Mouse (Mus musculus) cerebellum, adult 2 months (tissue): Measurements from ENCODE around the gene Sept10. TPM values are rescaled to one million over a fixed set of nuclear protein-coding genes. Genes with fewer than 3 reads are reported as not detected.

Experiments used
- DNase-seq, 2 experiments: peaks; one replicate each; pipeline ENCODE4 v3.0.0; 2021
- H3K27ac ChIP-seq: fragments of 200-500 bp; 2 replicates; pipeline ENCODE4 v1.5.1; 2012; ENCODE audit warnings: low read length, control low read depth, inconsistent platforms; ENCODE audit not compliant: insufficient read depth
- H3K27me3 ChIP-seq: fragments of 200-500 bp; 2 replicates; pipeline ENCODE4 v1.6.1; 2012; ENCODE audit warnings: inconsistent platforms, mild to moderate bottlenecking, low read length, moderate library complexity; ENCODE audit not compliant: control insufficient read depth, insufficient read depth
- H3K4me1 ChIP-seq: fragments of 200-500 bp; 2 replicates; pipeline ENCODE4 v1.6.1; 2011; ENCODE audit warnings: low read length; ENCODE audit not compliant: control insufficient read depth, insufficient read depth
- H3K4me3 ChIP-seq: fragments of 200-500 bp; replicated peaks from 2 replicates; pipeline ENCODE3; 2011; ENCODE audit warnings: mild to moderate bottlenecking, low read depth, low read length, control low read depth; ENCODE audit not compliant: insufficient read depth
- CTCF ChIP-seq: fragments of 200-500 bp; IDR thresholded peaks from 2 replicates; pipeline ENCODE4 v1.5.1; 2011; ENCODE audit warnings: low read depth, mild to moderate bottlenecking, control low read depth, low read length, moderate library complexity, borderline replicate concordance; ENCODE audit not compliant: insufficient read depth
- POLR2A ChIP-seq: fragments of 200-500 bp; IDR thresholded peaks from 2 replicates; pipeline ENCODE4 v1.6.1; 2011; ENCODE audit warnings: low read length, control low read depth, borderline replicate concordance; ENCODE audit not compliant: insufficient read depth
- WGBS: fragments of 180-500 bp; shearing (Covaris S2); methylation state at CpG from one replicate; pipeline ENCODE4 v1.1.7; 2018; 5-methylcytosine and 5-hydroxymethylcytosine counted together
- polyA plus RNA-seq: library from polyadenylated mRNA; depleted of rRNA; stranded (reverse); fragments of >200 nt; gene quantifications from 2 replicates; pipeline ENCODE4 v1.2.3, GENCODE M21; 2012; rRNA removed

The Sept10 gene
- 8.5 and 8.6 TPM in 2 replicates for polyA plus RNA-seq

- no peaks in the 10 kb centered on the region for H3K27me3 ChIP-seq
- 0 out of 2 replicates have a peak, but pooled peaks cover 3% of the 10 kb centered on the region for H3K4me1 ChIP-seq
- peak; percentile 97 to 98 for DNase-seq
- H3K27ac ChIP-seq: peak within 1 kb of the TSS; percentile 58; the same call in 1 of the 2 replicates
- H3K4me3 ChIP-seq: peak within 1 kb of the TSS; percentile 76
- TF ChIP-seq CTCF: no peak
- TF ChIP-seq POLR2A: peak; percentile 81; the same call in 1 of the 2 replicates
- WGBS: under 1% methylated on average over 84 of the region's 84 CpGs
Observed at GRCm38 (mm10) chr10:59221473-59222270, at the start of gene Sept10, which contains the start of gene Sowahc. TSS of gene Sept10 (minus strand) at chr10:59221847. TSS of gene Sowahc (plus strand) at chr10:59221953.

GRCm38 (mm10) chr10:59268754-59269153 is 47.1 kb upstream of the Sept10 start:
- H3K27ac ChIP-seq: no peak overlapping the region
- WGBS: 57% methylated on average over 3 of the region's 3 CpGs
- H3K4me1 ChIP-seq: no peaks in the 10 kb centered on the region
- no peak for DNase-seq
- TF ChIP-seq CTCF (no peak), POLR2A (no peak)
- no peaks in the 10 kb centered on the region for H3K27me3 ChIP-seq
- no peak overlapping the region for H3K4me3 ChIP-seq

DNA sequence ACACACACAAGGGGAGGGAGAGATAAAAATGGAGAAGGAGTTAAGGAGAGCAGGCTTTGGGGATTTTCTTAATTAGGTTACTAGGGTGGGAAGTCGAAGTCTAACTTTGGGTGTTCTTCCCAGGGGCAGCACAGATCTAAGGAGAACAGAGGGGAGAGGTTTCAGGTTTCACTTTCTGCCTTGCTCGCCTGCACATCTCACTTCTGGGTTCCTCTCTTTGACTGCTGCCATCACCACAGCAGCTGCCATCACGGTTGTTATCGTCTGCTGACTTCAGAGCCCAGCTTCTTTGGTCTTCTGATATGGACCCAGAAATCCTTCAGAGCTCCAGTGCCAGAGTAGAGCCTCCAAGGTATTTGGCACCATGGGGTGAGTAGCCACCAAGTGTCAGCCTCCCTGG is 46.5 kb upstream of the Sept10 start:
- Histone ChIP-seq H3K4me1 (no peaks in the 10 kb centered on the region), H3K27me3 (no peaks in the 10 kb centered on the region), H3K27ac (no peak overlapping the region), H3K4me3 (no peak overlapping the region)
- WGBS: 42% methylated on average over 4 of the region's 4 CpGs
- TF ChIP-seq CTCF (no peak), POLR2A (no peak)
- no peak for DNase-seq

GRCm38 (mm10) chr10:59267275-59267674 is 45.6 kb upstream of the Sept10 start:
- Histone ChIP-seq H3K27ac (no peak overlapping the region), H3K27me3 (no peaks in the 10 kb centered on the region), H3K4me1 (no peaks in the 10 kb centered on the region), H3K4me3 (no peak overlapping the region)
- DNase-seq: no peak
- 97% methylated on average over 2 of the region's 2 CpGs for WGBS
- no peak for TF ChIP-seq POLR2A
- TF ChIP-seq CTCF: no peak

DNA sequence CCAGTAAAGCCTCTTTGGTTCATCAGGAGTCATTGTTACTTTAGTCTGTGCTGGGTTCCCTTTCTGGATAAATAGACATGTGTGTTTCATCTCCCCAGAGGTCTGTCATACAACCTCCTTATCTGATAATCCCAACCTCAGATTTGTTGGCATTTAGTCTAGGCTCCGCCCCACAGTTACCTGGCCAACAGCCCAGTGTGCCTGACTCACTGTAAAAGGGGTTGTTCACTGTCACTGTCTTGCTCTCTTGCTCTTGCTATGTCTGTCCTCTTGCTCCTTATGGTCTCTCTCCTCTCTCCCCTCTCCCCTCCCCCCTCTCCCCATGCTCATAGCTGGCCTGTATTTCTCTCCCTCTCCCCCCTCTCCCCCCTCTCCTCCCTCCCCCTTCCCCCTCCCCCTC is 44.5 kb upstream of the Sept10 start:
- Histone ChIP-seq H3K27me3 (no peaks in the 10 kb centered on the region), H3K27ac (no peak overlapping the region), H3K4me1 (no peaks in the 10 kb centered on the region), H3K4me3 (no peak overlapping the region)
- TF ChIP-seq POLR2A (no peak), CTCF (no peak)
- no peak for DNase-seq
- 47% methylated on average over 1 of the region's 1 CpGs for WGBS

GRCm38 (mm10) chr10:59265674-59266073 is 44.0 kb upstream of the Sept10 start:
- no peak for DNase-seq
- no peak for TF ChIP-seq POLR2A
- no peak for TF ChIP-seq CTCF
- 78% methylated on average over 4 of the region's 4 CpGs for WGBS
- H3K4me1 ChIP-seq: no peaks in the 10 kb centered on the region
- no peaks in the 10 kb centered on the region for H3K27me3 ChIP-seq
- H3K27ac ChIP-seq: no peak overlapping the region
- no peak overlapping the region for H3K4me3 ChIP-seq

DNA sequence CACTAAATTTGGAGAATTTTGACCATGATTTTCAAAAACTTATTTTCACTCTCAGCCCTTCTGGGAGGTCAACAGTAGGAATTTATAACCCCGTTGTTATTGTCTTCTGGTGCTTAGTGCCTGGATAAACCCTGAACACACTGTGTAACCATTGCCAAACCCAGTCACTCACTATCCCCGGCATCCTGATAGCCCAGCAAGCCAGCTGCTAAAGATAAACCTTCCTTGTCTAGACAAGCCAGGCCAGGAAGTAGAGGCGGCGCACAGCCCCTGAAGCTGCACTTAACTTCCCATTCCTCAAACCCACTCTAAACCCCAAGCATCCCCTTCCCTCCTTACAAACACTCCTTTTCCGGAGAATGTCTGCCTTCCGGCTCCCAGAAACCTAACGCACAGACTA is 43.4 kb upstream of the Sept10 start:
- 84% methylated on average over 7 of the region's 7 CpGs for WGBS

DNA sequence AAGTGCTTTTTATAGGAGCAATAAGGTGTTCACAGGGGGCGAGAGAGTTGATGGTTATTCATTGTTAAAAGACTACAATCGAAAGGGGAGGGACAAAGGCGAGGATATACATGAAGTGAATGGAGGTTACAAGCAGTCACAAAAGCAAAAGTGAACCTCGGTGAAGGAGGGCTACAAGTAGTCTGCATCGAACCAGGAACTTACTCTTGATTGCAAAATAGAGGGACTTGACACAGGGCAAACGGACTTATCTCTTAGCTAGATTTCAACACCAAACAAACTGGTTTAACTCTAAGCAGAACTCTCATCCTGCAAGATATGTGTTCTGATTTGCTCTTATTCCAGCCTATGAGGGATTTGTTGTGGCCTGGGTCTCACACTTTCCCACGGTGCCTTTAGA is 41.3 kb upstream of the Sept10 start:
- DNase-seq: no peak
- no peaks in the 10 kb centered on the region for H3K4me1 ChIP-seq
- no peak overlapping the region for H3K27ac ChIP-seq
- H3K27me3 ChIP-seq: no peaks in the 10 kb centered on the region
- TF ChIP-seq POLR2A (no peak), CTCF (no peak)
- WGBS: 70% methylated on average over 7 of the region's 7 CpGs
- H3K4me3 ChIP-seq: no peak overlapping the region

More for the DNA sequence above, 43.4 kb upstream of the Sept10 start:
- no peak for TF ChIP-seq CTCF
- no peak for TF ChIP-seq POLR2A
- no peaks in the 10 kb centered on the region for H3K4me1 ChIP-seq
- no peak overlapping the region for H3K4me3 ChIP-seq
- DNase-seq: no peak
- no peaks in the 10 kb centered on the region for H3K27me3 ChIP-seq
- H3K27ac ChIP-seq: no peak overlapping the region
